Mouse (Mus musculus): Measurements from ENCODE around the gene Fezf2. TPM values are rescaled to one million over a fixed set of nuclear protein-coding genes. Genes with fewer than 3 reads are reported as not detected.

Fezf2 gene
- polyA plus RNA-seq, 1 experiment from 2014 or later, result not detected

GRCm38 (mm10) chr14:12337998-12338809 is 9.8 kb downstream of the Fezf2 start:
- Histone ChIP-seq H3K36me3 (ENCODE audit: control insufficient read depth, insufficient read depth, low read length) (no peaks in the 10 kb centered on the region), H3K4me3 (ENCODE audit: low read length) (no peak overlapping the region), H3K4me1 (replicated peaks; ENCODE audit: control insufficient read depth, insufficient read depth, low read length) (no peaks in the 10 kb centered on the region; the same call in 1 of the 2 replicates), H3K27ac (ENCODE audit: low read length) (no peak overlapping the region), H3K4me2 (ENCODE audit: low read depth, low read length) (no peak overlapping the region), H3K27me3 (ENCODE audit: control insufficient read depth, insufficient read depth, low read depth, low read length) (peaks cover 73% of the 10 kb centered on the region), H3K9me3 (ENCODE audit: control insufficient read depth, low read length) (no peaks in the 10 kb centered on the region), H3K9ac (ENCODE audit: low read length) (no peak overlapping the region)
- no peak for ATAC-seq (ENCODE audit: low read depth)
- 2% methylated on average over 16 of the region's 16 CpGs for WGBS

- peaks cover 67% of the 10 kb centered on the region for H3K27me3 ChIP-seq (ENCODE audit: control insufficient read depth, insufficient read depth, low read depth, low read length)
- 5% methylated on average over 8 of the region's 8 CpGs for WGBS
- H3K4me1 ChIP-seq (replicated peaks; ENCODE audit: control insufficient read depth, insufficient read depth, low read length), result no peaks in the 10 kb centered on the region; the same call in 1 of the 2 replicates
- no peaks in the 10 kb centered on the region for H3K9me3 ChIP-seq (ENCODE audit: control insufficient read depth, low read length)
- no peak overlapping the region for H3K9ac ChIP-seq (ENCODE audit: low read length)
- ATAC-seq (ENCODE audit: low read depth), result no peak
- H3K4me2 ChIP-seq (ENCODE audit: low read depth, low read length), result no peak overlapping the region
- no peak overlapping the region for H3K4me3 ChIP-seq (ENCODE audit: low read length)
- H3K36me3 ChIP-seq (ENCODE audit: control insufficient read depth, insufficient read depth, low read length), result no peaks in the 10 kb centered on the region
- H3K27ac ChIP-seq (ENCODE audit: low read length), result no peak overlapping the region
Measured at GRCm38 (mm10) chr14:12337421-12337997, 10.5 kb downstream of the Fezf2 start.

GRCm38 (mm10) chr14:12334925-12335324 is 13.1 kb downstream of the Fezf2 start:
- 33% methylated on average over 7 of the region's 7 CpGs for WGBS
- H3K27me3 ChIP-seq (ENCODE audit: control insufficient read depth, insufficient read depth, low read depth, low read length), result peaks cover 41% of the 10 kb centered on the region
- no peak overlapping the region for H3K9ac ChIP-seq (ENCODE audit: low read length)

GRCm38 (mm10) chr14:12333622-12334021 is 14.4 kb downstream of the Fezf2 start:
- H3K4me2 ChIP-seq (ENCODE audit: low read depth, low read length), result no peak overlapping the region
- H3K9ac ChIP-seq (ENCODE audit: low read length), result no peak overlapping the region
- peaks cover 31% of the 10 kb centered on the region for H3K27me3 ChIP-seq (ENCODE audit: control insufficient read depth, insufficient read depth, low read depth, low read length)
- H3K27ac ChIP-seq (ENCODE audit: low read length), result no peak overlapping the region
- H3K36me3 ChIP-seq (ENCODE audit: control insufficient read depth, insufficient read depth, low read length), result no peaks in the 10 kb centered on the region
- 71% methylated on average over 7 of the region's 7 CpGs for WGBS
- no peaks in the 10 kb centered on the region for H3K4me1 ChIP-seq (replicated peaks; ENCODE audit: control insufficient read depth, insufficient read depth, low read length)
- no peak for ATAC-seq (ENCODE audit: low read depth)
- no peak overlapping the region for H3K4me3 ChIP-seq (ENCODE audit: low read length)
- H3K9me3 ChIP-seq (ENCODE audit: control insufficient read depth, low read length), result no peaks in the 10 kb centered on the region

More at GRCm38 (mm10) chr14:12334925-12335324, 13.1 kb downstream of the Fezf2 start:
- no peaks in the 10 kb centered on the region for H3K9me3 ChIP-seq (ENCODE audit: control insufficient read depth, low read length)
- no peak overlapping the region for H3K4me3 ChIP-seq (ENCODE audit: low read length)
- no peak overlapping the region for H3K27ac ChIP-seq (ENCODE audit: low read length)
- H3K4me2 ChIP-seq (ENCODE audit: low read depth, low read length), result no peak overlapping the region
- H3K4me1 ChIP-seq (replicated peaks; ENCODE audit: control insufficient read depth, insufficient read depth, low read length), result no peaks in the 10 kb centered on the region
- no peaks in the 10 kb centered on the region for H3K36me3 ChIP-seq (ENCODE audit: control insufficient read depth, insufficient read depth, low read length)
- no peak for ATAC-seq (ENCODE audit: low read depth)

- H3K27me3 ChIP-seq (ENCODE audit: control insufficient read depth, insufficient read depth, low read depth, low read length), result no peaks in the 10 kb centered on the region
- H3K4me1 ChIP-seq (replicated peaks; ENCODE audit: control insufficient read depth, insufficient read depth, low read length), result peaks cover 4% of the 10 kb centered on the region; the same call in 1 of the 2 replicates
- WGBS, result 54% methylated on average over 2 of the region's 2 CpGs
- no peaks in the 10 kb centered on the region for H3K9me3 ChIP-seq (ENCODE audit: control insufficient read depth, low read length)
- H3K9ac ChIP-seq (ENCODE audit: low read length), result no peak overlapping the region
- no peaks in the 10 kb centered on the region; the same call in 1 of the 2 replicates for H3K36me3 ChIP-seq (ENCODE audit: control insufficient read depth, insufficient read depth, low read length)
- no peak overlapping the region for H3K4me3 ChIP-seq (ENCODE audit: low read length)
- H3K27ac ChIP-seq (ENCODE audit: low read length), result no peak overlapping the region
- H3K4me2 ChIP-seq (ENCODE audit: low read depth, low read length), result no peak overlapping the region
- ATAC-seq (ENCODE audit: low read depth), result no peak
Measured at GRCm38 (mm10) chr14:12303106-12303505, 44.9 kb downstream of the Fezf2 start.

GRCm38 (mm10) chr14:12300677-12301076 is 47.3 kb downstream of the Fezf2 start:
- Histone ChIP-seq H3K9me3 (ENCODE audit: control insufficient read depth, low read length) (no peaks in the 10 kb centered on the region), H3K36me3 (ENCODE audit: control insufficient read depth, insufficient read depth, low read length) (no peaks in the 10 kb centered on the region; the same call in 1 of the 2 replicates), H3K9ac (ENCODE audit: low read length) (no peak overlapping the region), H3K27ac (ENCODE audit: low read length) (no peak overlapping the region), H3K4me2 (ENCODE audit: low read depth, low read length) (no peak overlapping the region), H3K27me3 (ENCODE audit: control insufficient read depth, insufficient read depth, low read depth, low read length) (no peaks in the 10 kb centered on the region), H3K4me3 (ENCODE audit: low read length) (no peak overlapping the region), H3K4me1 (replicated peaks; ENCODE audit: control insufficient read depth, insufficient read depth, low read length) (peaks cover 4% of the 10 kb centered on the region; the same call in 1 of the 2 replicates)
- no peak for ATAC-seq (ENCODE audit: low read depth)
- 62% methylated on average over 3 of the region's 3 CpGs for WGBS

GRCm38 (mm10) chr14:12300275-12300674 is 47.7 kb downstream of the Fezf2 start:
- no peak overlapping the region for H3K4me3 ChIP-seq (ENCODE audit: low read length)
- 75% methylated on average over 4 of the region's 4 CpGs for WGBS
- H3K4me2 ChIP-seq (ENCODE audit: low read depth, low read length), result no peak overlapping the region
- H3K9me3 ChIP-seq (ENCODE audit: control insufficient read depth, low read length), result no peaks in the 10 kb centered on the region
- peaks cover 4% of the 10 kb centered on the region; the same call in 1 of the 2 replicates for H3K4me1 ChIP-seq (replicated peaks; ENCODE audit: control insufficient read depth, insufficient read depth, low read length)
- no peak overlapping the region for H3K9ac ChIP-seq (ENCODE audit: low read length)
- no peak overlapping the region for H3K27ac ChIP-seq (ENCODE audit: low read length)
- H3K36me3 ChIP-seq (ENCODE audit: control insufficient read depth, insufficient read depth, low read length), result no peaks in the 10 kb centered on the region; the same call in 1 of the 2 replicates
- no peaks in the 10 kb centered on the region for H3K27me3 ChIP-seq (ENCODE audit: control insufficient read depth, insufficient read depth, low read depth, low read length)
- ATAC-seq (ENCODE audit: low read depth), result no peak

GRCm38 (mm10) chr14:12299654-12300053 is 48.3 kb downstream of the Fezf2 start:
- WGBS, result 79% methylated on average over 6 of the region's 6 CpGs
- H3K9ac ChIP-seq (ENCODE audit: low read length), result no peak overlapping the region

GRCm38 (mm10) chr14:12299171-12299570 is 48.8 kb downstream of the Fezf2 start:
- Histone ChIP-seq H3K4me3 (ENCODE audit: low read length) (no peak overlapping the region), H3K4me2 (ENCODE audit: low read depth, low read length) (no peak overlapping the region), H3K27ac (ENCODE audit: low read length) (no peak overlapping the region), H3K27me3 (ENCODE audit: control insufficient read depth, insufficient read depth, low read depth, low read length) (no peaks in the 10 kb centered on the region), H3K9me3 (ENCODE audit: control insufficient read depth, low read length) (no peaks in the 10 kb centered on the region), H3K9ac (ENCODE audit: low read length) (no peak overlapping the region), H3K36me3 (ENCODE audit: control insufficient read depth, insufficient read depth, low read length) (no peaks in the 10 kb centered on the region; the same call in 1 of the 2 replicates), H3K4me1 (replicated peaks; ENCODE audit: control insufficient read depth, insufficient read depth, low read length) (peaks cover 4% of the 10 kb centered on the region; the same call in 1 of the 2 replicates)
- no peak for ATAC-seq (ENCODE audit: low read depth)

More at GRCm38 (mm10) chr14:12299654-12300053, 48.3 kb downstream of the Fezf2 start:
- Histone ChIP-seq H3K4me3 (ENCODE audit: low read length) (no peak overlapping the region), H3K36me3 (ENCODE audit: control insufficient read depth, insufficient read depth, low read length) (no peaks in the 10 kb centered on the region; the same call in 1 of the 2 replicates), H3K27me3 (ENCODE audit: control insufficient read depth, insufficient read depth, low read depth, low read length) (no peaks in the 10 kb centered on the region), H3K9me3 (ENCODE audit: control insufficient read depth, low read length) (no peaks in the 10 kb centered on the region), H3K4me1 (replicated peaks; ENCODE audit: control insufficient read depth, insufficient read depth, low read length) (peaks cover 4% of the 10 kb centered on the region; the same call in 1 of the 2 replicates), H3K27ac (ENCODE audit: low read length) (no peak overlapping the region), H3K4me2 (ENCODE audit: low read depth, low read length) (no peak overlapping the region)
- ATAC-seq (ENCODE audit: low read depth), result no peak
